In genomic region chr14:27039281-27040248, GRCm38 (mm10) we compare ENCODE assay signal across 9 mouse cellular contexts. TPM values are rescaled to one million over a fixed set of nuclear protein-coding genes. Genes with fewer than 3 reads are reported as not detected.
DNase-seq lines count a peak whose midpoint lies in the region; ATAC-seq and TF ChIP-seq lines count a peak whose summit lies in the region.
"Had no signal": no experiment of that assay in that cellular context is flagged by ENCODE, and none has a peak within 500 bp of the region (broad histone marks: within the 10 kb centered on the region; RNA-seq: fewer than 3 reads in every experiment).

No protein-coding gene starts in this region.

- H3K27me3 ChIP-seq in liver, adult 2 months (ENCODE audit: control insufficient read depth, insufficient read depth, low read length), result no peaks in the 10 kb centered on the region
- peaks cover 5% of the 10 kb centered on the region; the same call in 1 of the 2 replicates for H3K27me3 ChIP-seq in lung, embryonic 14.5 days (ENCODE audit: insufficient read depth, low read length)

- peak; percentile 34 for ATAC-seq in inflammation-experienced regulatory T-cells, adult 6 months
- ATAC-seq in lung, embryonic 14.5 days (ENCODE audit: insufficient read depth), result peak; percentile 48

- 0 out of 2 replicates have a peak, but pooled peaks cover 3% of the 10 kb centered on the region for H3K4me1 ChIP-seq in liver, adult 2 months (ENCODE audit: control insufficient read depth, insufficient read depth, low read length)
- peaks cover 21% of the 10 kb centered on the region for H3K4me1 ChIP-seq in lung, embryonic 14.5 days (ENCODE audit: insufficient read depth)

- H3K9ac ChIP-seq in liver, adult 2 months (ENCODE audit: low read depth, low read length), result peak overlapping the region; percentile 78
- peak overlapping the region; percentile 76 for H3K9ac ChIP-seq in lung, embryonic 14.5 days

- H3K9me3 ChIP-seq in lung, embryonic 14.5 days (ENCODE audit: low read depth, low read length), result no peaks in the 10 kb centered on the region

- H3K4me3 ChIP-seq in liver, adult 2 months (ENCODE audit: insufficient read depth, low read depth, low read length), result peak overlapping the region; percentile 69
- peak overlapping the region; percentile 82 for H3K4me3 ChIP-seq in lung, embryonic 14.5 days (ENCODE audit: low read depth, low read length)

- WGBS in liver, adult 2 months, result 6% methylated on average over 59 of the region's 59 CpGs
- WGBS in lung, embryonic 14.5 days, result under 1% methylated on average over 59 of the region's 59 CpGs

- no peak for TF ChIP-seq POLR2A in liver, adult 2 months (IDR thresholded peaks at IDR 0.05; ENCODE audit: extremely low read depth, insufficient read depth, low read length)

- no peak overlapping the region for H3K27ac ChIP-seq in liver, adult 2 months (replicated peaks; ENCODE audit: insufficient read depth, low read depth, low read length)
- H3K27ac ChIP-seq in lung, embryonic 14.5 days (ENCODE audit: low read depth), result peak overlapping the region; percentile 60

- DNase-seq in liver, adult 2 months (ENCODE audit: extremely low read depth, low read depth, low spot score), result no peak
- DNase-seq in liver, result no peak
- DNase-seq in adrenal gland, postnatal 36 days, result peak; percentile 24 to 46
- DNase-seq in gastrocnemius, postnatal 25 days, result peak; percentile 61
- DNase-seq in lung, embryonic 14.5 days, result peak; percentile 64
- DNase-seq in ovary, postnatal 36 days (ENCODE audit: low spot score), result peak; percentile 50
- no peak for DNase-seq in cerebellum, adult 8-10 months

- no peaks in the 10 kb centered on the region for H3K36me3 ChIP-seq in liver, adult 2 months (ENCODE audit: control insufficient read depth, insufficient read depth, low read length)
- no peaks in the 10 kb centered on the region for H3K36me3 ChIP-seq in lung, embryonic 14.5 days (ENCODE audit: insufficient read depth)

- no peaks in the 10 kb centered on the region for H3K79me2 ChIP-seq in liver, adult 2 months (ENCODE audit: control insufficient read depth, insufficient read depth, low read length)

- TF ChIP-seq CTCF in liver, adult 2 months (IDR thresholded peaks at IDR 0.05; ENCODE audit: low read depth, low read length), result no peak
- TF ChIP-seq CTCF in lung, embryonic 14.5 days (IDR thresholded peaks at IDR 0.05; ENCODE audit: low read depth), result no peak

- H3K4me2 ChIP-seq in lung, embryonic 14.5 days, result peak overlapping the region; percentile 97

RNA-seq across cellular contexts. Expression of gene Il17rd, which starts 0.8 kb away (rescaled TPM):
- 0.54 and 0.55 TPM in 2 replicates for total RNA-seq in liver, adult 2 months (2014; rRNA removed)
- 0.12 and 0.16 TPM in 2 replicates for polyA plus RNA-seq in liver, adult 2 months (2012; rRNA removed)
- 1 to 10 TPM; 2.9 to 3.4 TPM for total RNA-seq in adrenal gland, postnatal 36 days (2021)
- total RNA-seq in gastrocnemius, postnatal 25 days (2021), result 1 to 10 TPM; 2.1 to 2.4 TPM
- polyA plus RNA-seq in inflammation-experienced regulatory T-cells, adult 6 months (2017; shearing (Covaris generic)), result under 1 TPM; 0.18 to 0.40 (median 0.21) TPM
- polyA plus RNA-seq in lung, embryonic 14.5 days (2014; fragmentation: Nextera tagmentation; extraction: Ambion mirVana), result 2.7 and 3.9 TPM in 2 replicates

RNA-seq across cellular contexts. Expression of gene Hesx1, which starts 45.3 kb away (rescaled TPM):
- not detected in 2 replicates for total RNA-seq in liver, adult 2 months (2014; rRNA removed)
- not detected in 2 replicates for polyA plus RNA-seq in liver, adult 2 months (2012; rRNA removed)
- not detected for total RNA-seq in adrenal gland, postnatal 36 days (2021)
- not detected for total RNA-seq in gastrocnemius, postnatal 25 days (2021)
- 1 to 10 TPM in 2 of 3 experiments, not detected in 1; 1.6 to 2.8 TPM for polyA plus RNA-seq in inflammation-experienced regulatory T-cells, adult 6 months (2017; shearing (Covaris generic))
- not detected in 2 replicates for polyA plus RNA-seq in lung, embryonic 14.5 days (2014; fragmentation: Nextera tagmentation; extraction: Ambion mirVana)
- total RNA-seq: layer of hippocampus, postnatal 25 days had no signal

Comparison
In these comparisons a context has a peak if more than half of its experiments do, and no peak if none do; other contexts are left out.
1. DNase-seq: peak in adrenal gland, postnatal 36 days (2 of 2), gastrocnemius, postnatal 25 days (single experiment), lung, embryonic 14.5 days (single experiment) and ovary, postnatal 36 days (single experiment); none in liver, adult 2 months (single experiment), liver (single experiment) and cerebellum, adult 8-10 months (single experiment).